In genomic region chr15:81584466-81584865, GRCm38 (mm10) we compare ENCODE assay signal across 8 mouse cellular contexts. TPM values are rescaled to one million over a fixed set of nuclear protein-coding genes. Genes with fewer than 3 reads are reported as not detected.
A peak's percentile ranks its signal among the peaks of the same experiment; 100 is the strongest.
DNase-seq lines count a peak whose midpoint lies in the region; ATAC-seq and TF ChIP-seq lines count a peak whose summit lies in the region.

No protein-coding gene starts in this region.

- ATAC-seq in kidney, embryonic 15.5 days (replicated peaks; ENCODE audit: low FRiP score): no peak
- ATAC-seq in hindbrain, embryonic 14.5 days (ENCODE audit: low FRiP score): no peak
- no peak for ATAC-seq in midbrain, embryonic 14.5 days (ENCODE audit: low FRiP score, low TSS enrichment)

- H3K9ac ChIP-seq in kidney, embryonic 15.5 days: peak overlapping the region; percentile 55
- H3K9ac ChIP-seq in hindbrain, embryonic 14.5 days: peak overlapping the region; percentile 100
- H3K9ac ChIP-seq in midbrain, embryonic 14.5 days (replicated peaks; ENCODE audit: low read length): peak overlapping the region; percentile 52

- WGBS in kidney, embryonic 15.5 days: 11% methylated on average over 3 of the region's 3 CpGs
- WGBS in hindbrain, embryonic 14.5 days: 20% methylated on average over 3 of the region's 3 CpGs
- 16% methylated on average over 3 of the region's 3 CpGs for WGBS in midbrain, embryonic 14.5 days

- H3K4me2 ChIP-seq in kidney, embryonic 15.5 days: peak overlapping the region; percentile 75
- peak overlapping the region; percentile 76 for H3K4me2 ChIP-seq in hindbrain, embryonic 14.5 days (replicated peaks)
- H3K4me2 ChIP-seq in midbrain, embryonic 14.5 days (ENCODE audit: low read length): peak overlapping the region; percentile 62

- peaks cover 5% of the 10 kb centered on the region; the same call in 1 of the 2 replicates for H3K36me3 ChIP-seq in kidney, embryonic 15.5 days
- peaks cover 3% of the 10 kb centered on the region for H3K36me3 ChIP-seq in hindbrain, embryonic 14.5 days (replicated peaks; ENCODE audit: control insufficient read depth, insufficient read depth)
- peaks cover 6% of the 10 kb centered on the region; the same call in 1 of the 2 replicates for H3K36me3 ChIP-seq in midbrain, embryonic 14.5 days (ENCODE audit: control insufficient read depth, insufficient read depth, low read length)

- no peak for DNase-seq in kidney, adult 8-10 months
- DNase-seq in hindbrain, embryonic 14.5 days (ENCODE audit: low spot score): no peak
- DNase-seq in midbrain, embryonic 14.5 days: no peak
- DNase-seq in frontal cortex, postnatal 25 days (ENCODE audit: low spot score in 2 of 2): no peak
- no peak for DNase-seq in cerebellum, adult 11-12 months
- no peak for DNase-seq in urinary bladder, adult 18-20 months (ENCODE audit: low spot score in 2 of 2)

- TF ChIP-seq CTCF in cortical plate, adult 2 months (IDR thresholded peaks at IDR 0.05; ENCODE audit: extremely low read depth, insufficient read depth, low read length): no peak

- H3K4me1 ChIP-seq in kidney, embryonic 15.5 days: peaks cover 21% of the 10 kb centered on the region
- no peaks in the 10 kb centered on the region; the same call in 1 of the 2 replicates for H3K4me1 ChIP-seq in cortical plate, adult 2 months (ENCODE audit: control insufficient read depth, insufficient read depth, low read length)
- peaks cover 19% of the 10 kb centered on the region for H3K4me1 ChIP-seq in hindbrain, embryonic 14.5 days (replicated peaks; ENCODE audit: control insufficient read depth, insufficient read depth, low read length)
- H3K4me1 ChIP-seq in midbrain, embryonic 14.5 days (ENCODE audit: control insufficient read depth, insufficient read depth, low read length): peaks cover 25% of the 10 kb centered on the region

- TF ChIP-seq POLR2A in cortical plate, adult 2 months (IDR thresholded peaks at IDR 0.05; ENCODE audit: extremely low read depth, insufficient read depth, low read length): no peak

- H3K4me3 ChIP-seq in kidney, embryonic 15.5 days (replicated peaks): peak overlapping the region; percentile 98
- H3K4me3 ChIP-seq in cortical plate, adult 2 months (ENCODE audit: insufficient read depth, low read length): peak overlapping the region; percentile 89
- peak overlapping the region; percentile 99 for H3K4me3 ChIP-seq in hindbrain, embryonic 14.5 days (replicated peaks; ENCODE audit: low read length)
- H3K4me3 ChIP-seq in midbrain, embryonic 14.5 days (replicated peaks; ENCODE audit: low read depth, low read length): peak overlapping the region; percentile 98

- no peaks in the 10 kb centered on the region for H3K27me3 ChIP-seq in kidney, embryonic 15.5 days
- no peaks in the 10 kb centered on the region for H3K27me3 ChIP-seq in hindbrain, embryonic 14.5 days (ENCODE audit: control insufficient read depth, insufficient read depth, low read length)
- H3K27me3 ChIP-seq in midbrain, embryonic 14.5 days (ENCODE audit: control insufficient read depth, insufficient read depth, low read length): no peaks in the 10 kb centered on the region

- no peaks in the 10 kb centered on the region for H3K9me3 ChIP-seq in kidney, embryonic 15.5 days (replicated peaks)
- H3K9me3 ChIP-seq in hindbrain, embryonic 14.5 days (ENCODE audit: control insufficient read depth, low read length): no peaks in the 10 kb centered on the region
- H3K9me3 ChIP-seq in midbrain, embryonic 14.5 days (ENCODE audit: control insufficient read depth, low read length): no peaks in the 10 kb centered on the region

- H3K27ac ChIP-seq in kidney, embryonic 15.5 days: peak overlapping the region; percentile 88
- H3K27ac ChIP-seq in cortical plate, adult 2 months (ENCODE audit: insufficient read depth, low read length): no peak overlapping the region
- H3K27ac ChIP-seq in hindbrain, embryonic 14.5 days: peak overlapping the region; percentile 100
- H3K27ac ChIP-seq in midbrain, embryonic 14.5 days (replicated peaks; ENCODE audit: low read depth, low read length): peak overlapping the region; percentile 77

RNA-seq across cellular contexts. Expression of gene Ep300, which starts 0.7 kb away (rescaled TPM):
- 18.6 and 19.0 TPM in 2 replicates for polyA plus RNA-seq in kidney, embryonic 15.5 days (2015; fragmentation: Nextera tagmentation; extraction: Ambion mirVana)
- 27.5 and 28.8 TPM in 2 replicates for polyA plus RNA-seq in cortical plate, adult 2 months (2012; rRNA removed)
- 22.7 and 24.8 TPM in 2 replicates for polyA plus RNA-seq in hindbrain, embryonic 14.5 days (2014; fragmentation: Nextera tagmentation; extraction: Ambion mirVana)
- 22.3 and 28.5 TPM in 2 replicates for polyA plus RNA-seq in midbrain, embryonic 14.5 days (2014; fragmentation: Nextera tagmentation; extraction: Ambion mirVana)
